Mouse (Mus musculus) spleen, postnatal 0 days (tissue): ENCODE measurements around the gene Pced1a. TPM values are rescaled to one million over a fixed set of nuclear protein-coding genes. Genes with fewer than 3 reads are reported as not detected.

Source experiments
- polyA plus RNA-seq: library from polyadenylated mRNA; unstranded; fragments of >200 nt; fragmentation: Nextera tagmentation; extraction: Ambion mirVana; gene quantifications from 2 replicates; pipeline ENCODE4 v1.2.1, GENCODE M21; 2015

The Pced1a gene
- polyA plus RNA-seq: 3.8 and 4.5 TPM in 2 replicates

GRCm38 (mm10) chr2:130424126-130424853 is at the start of gene Pced1a, which contains the start of gene Vps16:
TSS of gene Pced1a (minus strand) at chr2:130424701.
TSS of gene Vps16 (plus strand) at chr2:130424339.

GRCm38 (mm10) chr2:130449794-130450433 is 25.4 kb upstream of the Pced1a start, which contains the start of gene Ptpra:
TSS of gene Ptpra (plus strand) at chr2:130450278.

GRCm38 (mm10) chr2:130406178-130406577 is 18.3 kb downstream of the Pced1a start, which contains the start of gene Tmem239:
TSS of gene Tmem239 (plus strand) at chr2:130406478.

GRCm38 (mm10) chr2:130404939-130405338 is 19.6 kb downstream of the Pced1a start, which contains the start of the genes Gm28372 and 1700020A23Rik:
TSS of gene Gm28372 (plus strand) at chr2:130405239.
TSS of gene 1700020A23Rik (plus strand) at chr2:130405259.

GRCm38 (mm10) chr2:130397186-130397985 is 27.1 kb downstream of the Pced1a start, which contains the start of gene Cpxm1:
TSS of gene Cpxm1 (minus strand) at chr2:130397574.

Other genes starting within 250 kb of the Pced1a start
- 413 and 428 TPM in 2 replicates for gene Snrpb, start 245.3 kb downstream of the Pced1a start, polyA plus RNA-seq
- gene Tmc2, start 229.5 kb downstream of the Pced1a start, polyA plus RNA-seq: 0.13 TPM in 1 of 2 replicates, not detected in the other
- 207 and 228 TPM in 2 replicates for gene Nop56, start 150.3 kb downstream of the Pced1a start, polyA plus RNA-seq
- 84.4 and 94.5 TPM in 2 replicates for gene Idh3b, start 140.2 kb downstream of the Pced1a start, polyA plus RNA-seq
- gene Ebf4, start 129.5 kb downstream of the Pced1a start, polyA plus RNA-seq: 0.37 and 0.78 TPM in 2 replicates
- 18.5 and 23.9 TPM in 2 replicates for gene Cpxm1, start 27.1 kb downstream of the Pced1a start, polyA plus RNA-seq
- not detected in 2 replicates for gene Gm28372, start 19.5 kb downstream of the Pced1a start, polyA plus RNA-seq
- gene 1700020A23Rik, start 19.4 kb downstream of the Pced1a start, polyA plus RNA-seq: not detected in 2 replicates
- gene Tmem239, start 18.2 kb downstream of the Pced1a start, polyA plus RNA-seq: not detected in 2 replicates
- gene Vps16, start 362 bp downstream of the Pced1a start, polyA plus RNA-seq: 51.9 and 56.3 TPM in 2 replicates
- 36.1 and 43.6 TPM in 2 replicates for gene Ptpra, start 25.6 kb upstream of the Pced1a start, polyA plus RNA-seq
- 64.0 and 70.6 TPM in 2 replicates for gene Mrps26, start 139.0 kb upstream of the Pced1a start, polyA plus RNA-seq
- not detected in 2 replicates for gene Oxt, start 151.5 kb upstream of the Pced1a start, polyA plus RNA-seq
- not detected in 2 replicates for gene Avp, start 157.9 kb upstream of the Pced1a start, polyA plus RNA-seq
- 8.1 and 8.6 TPM in 2 replicates for gene Fastkd5, start 205.3 kb upstream of the Pced1a start, polyA plus RNA-seq
- 4.1 and 4.3 TPM in 2 replicates for gene Ubox5, start 205.3 kb upstream of the Pced1a start, polyA plus RNA-seq
- 0.29 and 0.55 TPM in 2 replicates for gene Lzts3, start 218.1 kb upstream of the Pced1a start, polyA plus RNA-seq
- gene Ddrgk1, start 240.0 kb upstream of the Pced1a start, polyA plus RNA-seq: 49.6 and 58.7 TPM in 2 replicates
- 55.3 and 57.9 TPM in 2 replicates for gene Itpa, start 242.9 kb upstream of the Pced1a start, polyA plus RNA-seq